Mouse (Mus musculus): Measurements from ENCODE around the gene Gm20708. TPM values are rescaled to one million over a fixed set of nuclear protein-coding genes. Genes with fewer than 3 reads are reported as not detected.

The Gm20708 gene
- polyA plus RNA-seq, 1 experiment from 2014 or later: 0.47 TPM

DNA sequence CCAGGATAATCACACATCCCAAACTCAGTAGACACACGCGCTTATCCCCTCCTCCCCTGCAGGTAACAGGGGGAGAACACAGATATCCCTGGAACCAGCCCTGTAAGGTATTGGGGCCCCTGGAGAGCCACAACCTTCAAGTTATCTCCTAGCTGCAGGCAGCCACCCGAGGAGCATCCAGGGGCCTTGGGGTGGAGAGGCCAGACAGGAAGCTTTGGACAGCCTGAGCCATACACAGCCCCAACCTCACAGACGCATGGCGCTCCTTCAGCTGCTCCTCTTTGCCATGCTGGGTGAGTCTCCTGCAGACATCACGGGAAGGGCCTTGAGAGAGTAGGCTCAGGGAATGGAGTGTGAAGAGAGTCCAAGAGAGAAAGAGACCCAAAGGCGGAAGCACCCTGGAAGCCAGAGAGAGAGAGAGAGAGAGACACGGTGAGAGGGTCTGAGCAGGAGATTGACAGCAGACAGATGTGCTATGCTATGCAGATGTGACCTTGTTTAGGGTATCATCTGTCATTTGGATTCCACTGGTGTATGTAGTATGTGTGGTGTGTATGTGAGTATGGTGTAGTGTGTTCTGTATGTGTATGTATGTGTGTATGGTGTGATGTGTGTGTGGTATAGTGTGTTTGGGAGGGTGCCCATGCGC, 11.8 kb upstream of the Gm20708 start, which contains the start of gene 6030468B19Rik:
Gene 6030468B19Rik, plus strand, starts transcription at position 150 of the 649 bp plus-strand sequence.
- Histone ChIP-seq H3K36me3 (ENCODE audit: control insufficient read depth, insufficient read depth, low read length) (no peaks in the 10 kb centered on the region), H3K4me1 (ENCODE audit: control insufficient read depth, insufficient read depth, low read length) (no peaks in the 10 kb centered on the region), H3K9ac (replicated peaks; ENCODE audit: low read length) (no peak within 1 kb of the TSS), H3K27ac (replicated peaks; ENCODE audit: low read depth, low read length) (no peak within 1 kb of the TSS), H3K4me3 (replicated peaks; ENCODE audit: low read depth, low read length) (no peak within 1 kb of the TSS), H3K9me3 (ENCODE audit: control insufficient read depth, low read length) (no peaks in the 10 kb centered on the region), H3K4me2 (ENCODE audit: low read length) (no peak within 1 kb of the TSS), H3K27me3 (ENCODE audit: control insufficient read depth, insufficient read depth, low read length) (no peaks in the 10 kb centered on the region)
- DNase-seq (no peak), ATAC-seq (ENCODE audit: low FRiP score, low TSS enrichment) (no peak)
- 66% methylated on average over 9 of the region's 9 CpGs for WGBS

DNA sequence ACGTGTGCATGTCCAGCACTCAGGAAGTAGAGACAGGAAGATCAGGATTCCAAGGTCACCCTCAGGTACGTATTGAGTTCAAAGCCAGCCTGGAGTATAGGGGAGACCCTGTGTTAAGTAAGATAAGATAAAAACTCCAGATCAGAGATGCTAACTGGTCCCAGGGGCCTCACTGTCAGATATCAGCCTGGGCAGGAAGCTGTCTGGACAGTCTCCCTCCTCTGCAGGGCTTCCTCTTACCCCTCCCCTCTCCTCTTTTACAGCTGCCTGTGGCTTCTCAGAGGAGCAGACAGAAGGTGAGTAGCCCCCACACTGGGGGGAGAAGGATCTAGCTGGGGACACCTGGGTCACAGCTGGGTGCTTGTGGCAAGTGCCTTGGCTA, 11.3 kb upstream of the Gm20708 start:
- H3K9me3 ChIP-seq (ENCODE audit: control insufficient read depth, low read length): no peaks in the 10 kb centered on the region
- no peak overlapping the region for H3K27ac ChIP-seq (replicated peaks; ENCODE audit: low read depth, low read length)
- H3K4me1 ChIP-seq (ENCODE audit: control insufficient read depth, insufficient read depth, low read length): no peaks in the 10 kb centered on the region
- 59% methylated on average over 2 of the region's 2 CpGs for WGBS
- ATAC-seq (ENCODE audit: low FRiP score, low TSS enrichment) (no peak), DNase-seq (no peak)
- no peak overlapping the region for H3K9ac ChIP-seq (replicated peaks; ENCODE audit: low read length)
- H3K36me3 ChIP-seq (ENCODE audit: control insufficient read depth, insufficient read depth, low read length): no peaks in the 10 kb centered on the region
- no peaks in the 10 kb centered on the region for H3K27me3 ChIP-seq (ENCODE audit: control insufficient read depth, insufficient read depth, low read length)
- H3K4me2 ChIP-seq (ENCODE audit: low read length): no peak overlapping the region
- no peak overlapping the region for H3K4me3 ChIP-seq (replicated peaks; ENCODE audit: low read depth, low read length)

DNA sequence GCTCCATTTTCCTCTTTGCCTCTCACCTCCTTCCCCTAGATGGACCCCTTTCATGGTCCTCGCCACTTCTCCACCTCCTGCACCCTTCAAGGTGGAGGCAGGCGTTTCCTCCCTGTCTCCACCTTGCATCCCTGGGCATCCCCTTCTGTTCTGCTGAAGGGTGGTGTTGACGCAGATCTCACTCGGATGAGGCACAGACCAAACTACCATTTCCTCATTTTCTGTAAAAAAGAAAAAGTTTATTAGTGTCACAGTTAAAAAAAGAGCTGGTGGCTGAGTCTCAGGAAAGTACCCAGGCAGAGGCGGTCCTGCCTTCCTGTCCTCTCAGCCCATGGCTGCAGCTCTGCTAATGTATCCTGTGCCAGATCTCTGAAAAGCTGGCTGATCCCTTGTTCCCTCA, 10.3 kb upstream of the Gm20708 start:
- no peaks in the 10 kb centered on the region for H3K27me3 ChIP-seq (ENCODE audit: control insufficient read depth, insufficient read depth, low read length)
- H3K36me3 ChIP-seq (ENCODE audit: control insufficient read depth, insufficient read depth, low read length): no peaks in the 10 kb centered on the region
- no peak overlapping the region for H3K4me2 ChIP-seq (ENCODE audit: low read length)
- H3K4me1 ChIP-seq (ENCODE audit: control insufficient read depth, insufficient read depth, low read length): no peaks in the 10 kb centered on the region
- no peak overlapping the region for H3K9ac ChIP-seq (replicated peaks; ENCODE audit: low read length)
- WGBS: 68% methylated on average over 5 of the region's 5 CpGs
- no peak overlapping the region for H3K27ac ChIP-seq (replicated peaks; ENCODE audit: low read depth, low read length)
- no peaks in the 10 kb centered on the region for H3K9me3 ChIP-seq (ENCODE audit: control insufficient read depth, low read length)
- H3K4me3 ChIP-seq (replicated peaks; ENCODE audit: low read depth, low read length): no peak overlapping the region
- ATAC-seq (ENCODE audit: low FRiP score, low TSS enrichment) (no peak), DNase-seq (no peak)

DNA sequence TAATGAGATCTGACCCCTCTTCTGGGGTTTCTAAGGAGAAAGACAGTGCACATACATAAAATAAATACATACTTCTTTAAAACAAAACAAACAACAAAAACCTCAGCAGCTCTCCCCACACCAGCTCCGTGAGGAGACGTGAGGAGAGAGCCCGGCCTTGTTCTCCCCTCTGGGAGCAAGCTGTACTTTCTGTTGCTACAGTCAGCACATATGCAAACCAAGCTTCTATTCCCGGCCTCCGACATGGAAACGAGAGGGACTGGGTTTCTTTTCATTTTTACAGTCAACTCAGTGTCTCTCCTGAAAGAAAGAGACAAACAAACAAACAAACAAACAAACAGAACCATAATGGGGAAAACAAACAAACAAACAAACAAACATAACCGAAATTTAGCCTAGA, 9.4 kb upstream of the Gm20708 start:
- whole genome bisulfite sequencing: 84% methylated on average over 7 of the region's 7 CpGs
- no peaks in the 10 kb centered on the region for H3K9me3 ChIP-seq (ENCODE audit: control insufficient read depth, low read length)

DNA sequence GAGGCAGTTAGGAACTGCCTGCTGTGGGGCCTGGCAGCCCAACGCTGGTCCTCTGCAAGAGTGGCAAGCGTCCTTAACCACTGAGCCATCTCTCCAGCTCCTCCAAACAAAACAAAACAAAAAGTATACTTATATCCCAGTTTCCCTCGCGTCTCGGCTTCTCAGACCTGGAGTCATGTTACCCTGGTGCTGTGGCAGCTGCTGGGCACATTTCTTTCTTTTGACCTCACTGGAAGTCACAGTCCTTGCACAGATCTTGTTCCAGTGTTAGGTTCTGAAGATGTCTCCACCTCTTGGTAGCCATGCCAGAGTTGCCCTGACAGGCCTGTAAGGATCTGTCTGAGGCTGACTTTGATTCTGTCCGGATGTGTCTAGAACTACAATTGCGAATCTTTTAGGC, 7.8 kb upstream of the Gm20708 start:
- Histone ChIP-seq H3K4me2 (ENCODE audit: low read length) (no peak overlapping the region), H3K4me3 (replicated peaks; ENCODE audit: low read depth, low read length) (no peak overlapping the region), H3K9me3 (ENCODE audit: control insufficient read depth, low read length) (no peaks in the 10 kb centered on the region), H3K36me3 (ENCODE audit: control insufficient read depth, insufficient read depth, low read length) (no peaks in the 10 kb centered on the region), H3K4me1 (ENCODE audit: control insufficient read depth, insufficient read depth, low read length) (no peaks in the 10 kb centered on the region), H3K27ac (replicated peaks; ENCODE audit: low read depth, low read length) (no peak overlapping the region), H3K9ac (replicated peaks; ENCODE audit: low read length) (no peak overlapping the region), H3K27me3 (ENCODE audit: control insufficient read depth, insufficient read depth, low read length) (no peaks in the 10 kb centered on the region)
- no peak for ATAC-seq (ENCODE audit: low FRiP score, low TSS enrichment)
- 82% methylated on average over 7 of the region's 7 CpGs for WGBS
- DNase-seq: no peak

More for the DNA sequence above, 9.4 kb upstream of the Gm20708 start:
- Histone ChIP-seq H3K9ac (replicated peaks; ENCODE audit: low read length) (no peak overlapping the region), H3K4me2 (ENCODE audit: low read length) (no peak overlapping the region), H3K4me3 (replicated peaks; ENCODE audit: low read depth, low read length) (no peak overlapping the region), H3K4me1 (ENCODE audit: control insufficient read depth, insufficient read depth, low read length) (no peaks in the 10 kb centered on the region), H3K27me3 (ENCODE audit: control insufficient read depth, insufficient read depth, low read length) (no peaks in the 10 kb centered on the region), H3K36me3 (ENCODE audit: control insufficient read depth, insufficient read depth, low read length) (no peaks in the 10 kb centered on the region), H3K27ac (replicated peaks; ENCODE audit: low read depth, low read length) (no peak overlapping the region)
- no peak for DNase-seq
- no peak for ATAC-seq (ENCODE audit: low FRiP score, low TSS enrichment)

DNA sequence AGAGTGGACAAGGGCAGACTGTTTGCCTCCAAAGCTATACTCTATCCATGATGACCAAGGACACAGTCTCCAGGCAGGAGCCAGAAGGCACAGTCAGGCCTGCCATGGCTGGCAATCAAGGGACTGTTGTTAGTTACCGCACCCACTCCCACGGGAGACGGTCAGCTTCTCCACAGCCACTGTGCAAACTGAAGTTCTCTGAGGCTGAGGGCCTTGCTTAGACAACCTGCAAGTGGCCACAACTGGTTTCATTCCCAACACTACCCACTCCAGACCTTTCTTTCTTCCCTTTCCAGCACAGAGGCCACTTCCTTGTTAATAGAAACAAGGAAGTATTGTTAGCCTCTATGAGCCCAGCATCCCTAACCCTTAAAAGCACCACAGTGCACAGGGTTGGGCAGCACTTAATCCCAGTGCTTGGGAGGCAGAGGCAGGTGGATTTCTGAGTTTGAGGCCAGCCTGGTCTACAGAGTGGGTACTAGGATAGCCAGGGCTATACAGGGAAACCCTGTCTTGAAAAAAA, 6.2 kb upstream of the Gm20708 start:
- no peaks in the 10 kb centered on the region for H3K9me3 ChIP-seq (ENCODE audit: control insufficient read depth, low read length)
- no peak for DNase-seq
- no peaks in the 10 kb centered on the region for H3K36me3 ChIP-seq (ENCODE audit: control insufficient read depth, insufficient read depth, low read length)
- no peak overlapping the region for H3K9ac ChIP-seq (replicated peaks; ENCODE audit: low read length)
- no peak overlapping the region for H3K4me2 ChIP-seq (ENCODE audit: low read length)
- no peak overlapping the region for H3K4me3 ChIP-seq (replicated peaks; ENCODE audit: low read depth, low read length)
- H3K27ac ChIP-seq (replicated peaks; ENCODE audit: low read depth, low read length): no peak overlapping the region
- 91% methylated on average over 3 of the region's 3 CpGs for WGBS
- no peak for ATAC-seq (ENCODE audit: low FRiP score, low TSS enrichment)
- H3K27me3 ChIP-seq (ENCODE audit: control insufficient read depth, insufficient read depth, low read length): no peaks in the 10 kb centered on the region
- no peaks in the 10 kb centered on the region for H3K4me1 ChIP-seq (ENCODE audit: control insufficient read depth, insufficient read depth, low read length)

DNA sequence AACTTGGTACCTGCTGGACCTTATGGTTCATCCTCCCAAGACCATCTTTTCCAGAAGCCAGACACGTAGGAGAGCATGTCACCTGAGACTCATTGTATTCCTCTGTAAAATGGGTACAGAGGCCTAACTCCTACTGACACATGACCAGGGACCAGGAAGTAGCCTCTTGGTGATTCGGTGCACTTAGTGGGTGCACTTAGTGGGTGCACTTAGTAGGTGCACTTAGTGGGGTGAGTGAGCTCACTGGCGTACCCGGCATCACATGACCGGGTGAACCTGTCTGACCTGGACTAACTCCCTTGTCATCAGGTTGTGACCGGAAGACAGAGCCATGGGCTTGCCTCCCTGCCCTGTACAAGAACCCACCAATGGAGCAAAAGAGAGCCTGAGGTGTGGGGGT, 2.7 kb upstream of the Gm20708 start:
- ATAC-seq (ENCODE audit: low FRiP score, low TSS enrichment) (no peak), DNase-seq (no peak)
- 95% methylated on average over 6 of the region's 6 CpGs for WGBS
- H3K9me3 ChIP-seq (ENCODE audit: control insufficient read depth, low read length): no peaks in the 10 kb centered on the region
- H3K4me2 ChIP-seq (ENCODE audit: low read length): no peak overlapping the region
- peaks cover 8% of the 10 kb centered on the region; the same call in 1 of the 2 replicates for H3K27me3 ChIP-seq (ENCODE audit: control insufficient read depth, insufficient read depth, low read length)
- H3K36me3 ChIP-seq (ENCODE audit: control insufficient read depth, insufficient read depth, low read length): no peaks in the 10 kb centered on the region
- no peak overlapping the region for H3K9ac ChIP-seq (replicated peaks; ENCODE audit: low read length)
- no peak overlapping the region for H3K4me3 ChIP-seq (replicated peaks; ENCODE audit: low read depth, low read length)
- H3K27ac ChIP-seq (replicated peaks; ENCODE audit: low read depth, low read length): no peak overlapping the region
- H3K4me1 ChIP-seq (ENCODE audit: control insufficient read depth, insufficient read depth, low read length): peaks cover 15% of the 10 kb centered on the region

DNA sequence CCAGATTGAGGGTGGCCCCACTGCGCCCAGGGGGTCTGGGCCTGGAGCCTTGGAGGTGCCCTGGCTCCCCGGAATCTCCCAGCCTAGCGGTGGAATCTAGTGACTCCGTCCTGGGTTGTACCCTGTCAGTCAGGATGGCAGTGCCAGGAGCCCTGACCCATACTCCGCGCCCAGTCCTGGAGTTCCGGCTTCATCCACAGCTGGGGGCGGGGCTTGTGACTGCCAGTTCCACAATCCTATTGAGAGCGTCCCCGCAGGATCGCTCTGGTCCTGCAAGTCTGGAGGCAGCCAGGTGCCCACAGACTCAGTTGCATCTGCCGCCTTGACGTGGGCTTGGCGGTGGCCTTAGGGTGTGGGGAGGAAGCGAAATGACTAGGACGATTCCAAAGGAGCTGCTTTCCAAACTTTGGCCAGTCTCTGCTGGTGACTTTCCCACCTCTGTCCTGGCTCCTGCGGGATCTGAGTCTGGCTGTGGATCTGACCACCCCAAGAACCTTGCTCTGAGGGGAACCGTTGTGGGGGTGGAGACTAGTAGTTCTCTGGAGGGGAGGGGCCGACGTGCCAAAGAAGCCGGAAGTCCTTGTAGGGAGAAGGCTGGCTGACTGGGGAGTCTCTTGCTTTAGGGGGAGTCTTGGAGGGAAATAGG, 1.1 kb downstream of the Gm20708 start:
- H3K9ac ChIP-seq (replicated peaks; ENCODE audit: low read length): peak overlapping the region; percentile 36; the same call in 1 of the 2 replicates
- peak; percentile 57 for ATAC-seq (ENCODE audit: low FRiP score, low TSS enrichment)
- under 1% methylated on average over 21 of the region's 21 CpGs for WGBS
- no peaks in the 10 kb centered on the region for H3K36me3 ChIP-seq (ENCODE audit: control insufficient read depth, insufficient read depth, low read length)
- H3K4me1 ChIP-seq (ENCODE audit: control insufficient read depth, insufficient read depth, low read length): peaks cover 15% of the 10 kb centered on the region
- no peaks in the 10 kb centered on the region for H3K9me3 ChIP-seq (ENCODE audit: control insufficient read depth, low read length)
- H3K27me3 ChIP-seq (ENCODE audit: control insufficient read depth, insufficient read depth, low read length): peaks cover 8% of the 10 kb centered on the region; the same call in 1 of the 2 replicates
- DNase-seq: peak; percentile 84
- no peak overlapping the region for H3K27ac ChIP-seq (replicated peaks; ENCODE audit: low read depth, low read length)
- H3K4me2 ChIP-seq (ENCODE audit: low read length): peak overlapping the region; percentile 82
- peak overlapping the region; percentile 51 for H3K4me3 ChIP-seq (replicated peaks; ENCODE audit: low read depth, low read length)

DNA sequence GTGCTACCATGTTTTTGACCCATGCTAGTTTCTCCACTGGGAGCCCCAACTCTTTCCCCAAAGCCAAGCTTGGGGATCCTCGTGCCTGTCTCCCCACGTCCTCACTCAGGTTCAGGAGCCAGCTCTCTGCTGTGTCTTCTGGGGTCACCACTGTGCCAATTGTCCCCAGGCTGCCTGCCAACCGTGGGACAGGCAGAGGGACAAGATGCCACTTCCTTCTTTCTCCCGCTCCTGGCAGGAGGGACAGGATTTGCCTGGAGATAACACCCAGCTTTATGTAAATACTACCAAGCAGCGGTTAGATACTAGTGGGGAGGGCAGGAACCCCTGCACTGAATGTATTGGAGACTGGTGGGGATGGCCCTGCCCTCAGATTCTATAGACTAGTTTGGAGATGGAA, 4.4 kb downstream of the Gm20708 start:
- Histone ChIP-seq H3K4me2 (ENCODE audit: low read length) (no peak overlapping the region), H3K9me3 (ENCODE audit: control insufficient read depth, low read length) (no peaks in the 10 kb centered on the region), H3K36me3 (ENCODE audit: control insufficient read depth, insufficient read depth, low read length) (no peaks in the 10 kb centered on the region; the same call in 1 of the 2 replicates), H3K27me3 (ENCODE audit: control insufficient read depth, insufficient read depth, low read length) (peaks cover 8% of the 10 kb centered on the region; the same call in 1 of the 2 replicates), H3K27ac (replicated peaks; ENCODE audit: low read depth, low read length) (0 out of 2 replicates have a peak overlapping the region, but pooled peaks have one; percentile 1), H3K9ac (replicated peaks; ENCODE audit: low read length) (no peak overlapping the region), H3K4me1 (ENCODE audit: control insufficient read depth, insufficient read depth, low read length) (peaks cover 15% of the 10 kb centered on the region), H3K4me3 (replicated peaks; ENCODE audit: low read depth, low read length) (no peak overlapping the region)
- DNase-seq: no peak
- WGBS: 81% methylated on average over 5 of the region's 5 CpGs
- no peak for ATAC-seq (ENCODE audit: low FRiP score, low TSS enrichment)

All from midbrain, embryonic 14.5 days (tissue).